Mouse (Mus musculus) lung, postnatal 36 days (tissue): ENCODE results near the gene Cstb.
"Not testable (repeated sequence)": the region's sequence is repeated elsewhere in the genome, so short reads cannot be mapped to it uniquely, and the experiment has no call there.

Source experiments
- DNase-seq: peaks from one replicate; pipeline ENCODE4 v3.0.0; 2022; ENCODE audit warnings: mixed read lengths

Gene Cstb

GRCm38 (mm10) chr10:78425181-78426041, at the start of gene Cstb:
Cstb (plus strand) TSS chr10:78425669.
- DNase-seq = peak; percentile 92

- no peak for DNase-seq
Measured at GRCm38 (mm10) chr10:78378516-78378915, 47.0 kb upstream of the Cstb start.

- no peak for DNase-seq
Measured at GRCm38 (mm10) chr10:78383567-78383966, 41.9 kb upstream of the Cstb start.

GRCm38 (mm10) chr10:78385520-78385919, 39.9 kb upstream of the Cstb start:
- no peak for DNase-seq

GRCm38 (mm10) chr10:78388216-78388980, 37.1 kb upstream of the Cstb start:
- no peak for DNase-seq

- DNase-seq = no peak
Measured at GRCm38 (mm10) chr10:78390982-78391470, 34.4 kb upstream of the Cstb start.

- peak; percentile 86 for DNase-seq
Measured at GRCm38 (mm10) chr10:78392072-78392471, 33.4 kb upstream of the Cstb start.

- DNase-seq = no peak
Measured at GRCm38 (mm10) chr10:78395377-78395776, 30.1 kb upstream of the Cstb start.

GRCm38 (mm10) chr10:78395819-78396624, 29.4 kb upstream of the Cstb start:
- DNase-seq = peak; percentile 98

GRCm38 (mm10) chr10:78396625-78396885, 28.9 kb upstream of the Cstb start:
- no peak for DNase-seq

GRCm38 (mm10) chr10:78399090-78399657, 26.3 kb upstream of the Cstb start:
- peak; percentile 25 for DNase-seq

- DNase-seq = no peak
Measured at GRCm38 (mm10) chr10:78401127-78401526, 24.3 kb upstream of the Cstb start.

- DNase-seq = no peak
Measured at GRCm38 (mm10) chr10:78402301-78402922, 23.1 kb upstream of the Cstb start.

GRCm38 (mm10) chr10:78406152-78406551, 19.3 kb upstream of the Cstb start:
- no peak for DNase-seq

GRCm38 (mm10) chr10:78407132-78407531, 18.3 kb upstream of the Cstb start:
- DNase-seq = no peak

- DNase-seq = no peak
Measured at GRCm38 (mm10) chr10:78409035-78409788, 16.3 kb upstream of the Cstb start.

GRCm38 (mm10) chr10:78411851-78412250, 13.6 kb upstream of the Cstb start:
- no peak for DNase-seq

GRCm38 (mm10) chr10:78412319-78413151, 12.9 kb upstream of the Cstb start, which contains the start of gene Rrp1:
Rrp1 (minus strand) TSS chr10:78413043.
- DNase-seq = peak; percentile 96

- no peak for DNase-seq
Measured at GRCm38 (mm10) chr10:78413152-78413520, 12.3 kb upstream of the Cstb start.

GRCm38 (mm10) chr10:78414936-78415335, 10.5 kb upstream of the Cstb start:
- not testable (repeated sequence) for DNase-seq

- no peak for DNase-seq
Measured at GRCm38 (mm10) chr10:78417888-78418287, 7.6 kb upstream of the Cstb start.
